Mouse (Mus musculus): ENCODE measurements around the gene 1700013F07Rik. TPM values are rescaled to one million over a fixed set of nuclear protein-coding genes. Genes with fewer than 3 reads are reported as not detected.
"Not testable (repeated sequence)": the region's sequence is repeated elsewhere in the genome, so short reads cannot be mapped to it uniquely, and the experiment has no call there.

1700013F07Rik gene
- polyA plus RNA-seq (2016; fragmentation: Nextera tagmentation; extraction: Ambion mirVana): 0.26 and 0.37 TPM in 2 replicates

- Histone ChIP-seq H3K27me3 (peaks cover 22% of the 10 kb centered on the region), H3K9me3 (no peaks in the 10 kb centered on the region), H3K9ac (no peak within 1 kb of the TSS), H3K27ac (no peak within 1 kb of the TSS), H3K36me3 (no peaks in the 10 kb centered on the region), H3K4me1 (peaks cover 5% of the 10 kb centered on the region), H3K4me2 (replicated peaks) (no peak within 1 kb of the TSS), H3K4me3 (no peak within 1 kb of the TSS)
- ATAC-seq (ENCODE audit: insufficient number of reproducible peaks, insufficient read depth, low FRiP score, low TSS enrichment): no peak
- WGBS: 87% methylated on average over 6 of the region's 6 CpGs
Measured at GRCm38 (mm10) chr3:108533951-108534350, at the start of gene 1700013F07Rik. Gene 1700013F07Rik (plus strand): TSS chr3:108534150.

GRCm38 (mm10) chr3:108484749-108485148 is 49.2 kb upstream of the 1700013F07Rik start:
- 91% methylated on average over 4 of the region's 4 CpGs for WGBS
- Histone ChIP-seq H3K27ac (no peak overlapping the region), H3K27me3 (no peaks in the 10 kb centered on the region), H3K36me3 (no peaks in the 10 kb centered on the region), H3K4me3 (no peak overlapping the region), H3K9me3 (peaks cover 4% of the 10 kb centered on the region; the same call in 1 of the 2 replicates), H3K9ac (no peak overlapping the region), H3K4me2 (replicated peaks) (no peak overlapping the region), H3K4me1 (no peaks in the 10 kb centered on the region)
- ATAC-seq (ENCODE audit: insufficient number of reproducible peaks, insufficient read depth, low FRiP score, low TSS enrichment): no peak

GRCm38 (mm10) chr3:108489968-108490367 is 44.0 kb upstream of the 1700013F07Rik start:
- ATAC-seq (ENCODE audit: insufficient number of reproducible peaks, insufficient read depth, low FRiP score, low TSS enrichment): no peak
- Histone ChIP-seq H3K4me1 (no peaks in the 10 kb centered on the region), H3K4me3 (no peak overlapping the region), H3K36me3 (no peaks in the 10 kb centered on the region), H3K27me3 (no peaks in the 10 kb centered on the region), H3K27ac (no peak overlapping the region), H3K9ac (no peak overlapping the region), H3K9me3 (no peaks in the 10 kb centered on the region), H3K4me2 (replicated peaks) (no peak overlapping the region)
- 29% methylated on average over 3 of the region's 3 CpGs for WGBS

GRCm38 (mm10) chr3:108494861-108495474 is 39.0 kb upstream of the 1700013F07Rik start:
- H3K4me2 ChIP-seq (replicated peaks): no peak overlapping the region
- H3K27me3 ChIP-seq: no peaks in the 10 kb centered on the region
- H3K9ac ChIP-seq: no peak overlapping the region
- ATAC-seq (ENCODE audit: insufficient number of reproducible peaks, insufficient read depth, low FRiP score, low TSS enrichment): no peak
- H3K4me3 ChIP-seq: no peak overlapping the region
- no peak overlapping the region for H3K27ac ChIP-seq
- no peaks in the 10 kb centered on the region for H3K36me3 ChIP-seq
- peaks cover 10% of the 10 kb centered on the region for H3K4me1 ChIP-seq
- WGBS: 66% methylated on average over 9 of the region's 9 CpGs
- no peaks in the 10 kb centered on the region for H3K9me3 ChIP-seq

GRCm38 (mm10) chr3:108495486-108495885 is 38.5 kb upstream of the 1700013F07Rik start:
- Histone ChIP-seq H3K9ac (no peak overlapping the region), H3K4me1 (peaks cover 10% of the 10 kb centered on the region), H3K9me3 (no peaks in the 10 kb centered on the region), H3K36me3 (no peaks in the 10 kb centered on the region), H3K27ac (no peak overlapping the region), H3K4me2 (replicated peaks) (peak overlapping the region; percentile 16; the same call in 1 of the 2 replicates), H3K4me3 (no peak overlapping the region), H3K27me3 (no peaks in the 10 kb centered on the region)
- no peak for ATAC-seq (ENCODE audit: insufficient number of reproducible peaks, insufficient read depth, low FRiP score, low TSS enrichment)
- 19% methylated on average over 4 of the region's 4 CpGs for WGBS

- no peaks in the 10 kb centered on the region for H3K9me3 ChIP-seq
- H3K27ac ChIP-seq: no peak overlapping the region
- 37% methylated on average over 9 of the region's 9 CpGs for WGBS
- no peak overlapping the region for H3K4me2 ChIP-seq (replicated peaks)
- no peak overlapping the region for H3K9ac ChIP-seq
- H3K36me3 ChIP-seq: no peaks in the 10 kb centered on the region
- H3K4me3 ChIP-seq: no peak overlapping the region
- ATAC-seq (ENCODE audit: insufficient number of reproducible peaks, insufficient read depth, low FRiP score, low TSS enrichment): no peak
- H3K4me1 ChIP-seq: peaks cover 10% of the 10 kb centered on the region
- H3K27me3 ChIP-seq: no peaks in the 10 kb centered on the region
Measured at GRCm38 (mm10) chr3:108497602-108498001, 36.3 kb upstream of the 1700013F07Rik start.

GRCm38 (mm10) chr3:108499826-108500225 is 34.1 kb upstream of the 1700013F07Rik start:
- Histone ChIP-seq H3K27me3 (no peaks in the 10 kb centered on the region), H3K4me3 (no peak overlapping the region), H3K9me3 (no peaks in the 10 kb centered on the region), H3K9ac (no peak overlapping the region), H3K27ac (no peak overlapping the region), H3K36me3 (no peaks in the 10 kb centered on the region), H3K4me2 (replicated peaks) (no peak overlapping the region), H3K4me1 (peaks cover 10% of the 10 kb centered on the region)
- 73% methylated on average over 8 of the region's 8 CpGs for WGBS
- no peak for ATAC-seq (ENCODE audit: insufficient number of reproducible peaks, insufficient read depth, low FRiP score, low TSS enrichment)

- H3K27ac ChIP-seq; ATAC-seq (ENCODE audit: insufficient number of reproducible peaks, insufficient read depth, low FRiP score, low TSS enrichment); H3K9me3 ChIP-seq; H3K27me3 ChIP-seq; H3K4me1 ChIP-seq; H3K4me2 ChIP-seq (replicated peaks); H3K36me3 ChIP-seq; H3K4me3 ChIP-seq; H3K9ac ChIP-seq: not testable (repeated sequence)
- WGBS: 85% methylated on average over 3 of the region's 3 CpGs
Measured at GRCm38 (mm10) chr3:108501411-108501810, 32.5 kb upstream of the 1700013F07Rik start.

- Histone ChIP-seq H3K9me3 (no peaks in the 10 kb centered on the region), H3K4me1 (no peaks in the 10 kb centered on the region; the same call in 1 of the 2 replicates), H3K36me3 (no peaks in the 10 kb centered on the region), H3K27me3 (no peaks in the 10 kb centered on the region), H3K4me2 (replicated peaks) (no peak overlapping the region), H3K9ac (no peak overlapping the region), H3K27ac (no peak overlapping the region), H3K4me3 (no peak overlapping the region)
- no peak for ATAC-seq (ENCODE audit: insufficient number of reproducible peaks, insufficient read depth, low FRiP score, low TSS enrichment)
- 85% methylated on average over 4 of the region's 4 CpGs for WGBS
Measured at GRCm38 (mm10) chr3:108503908-108504307, 30.0 kb upstream of the 1700013F07Rik start.

GRCm38 (mm10) chr3:108508745-108509474 is 25.0 kb upstream of the 1700013F07Rik start:
- 60% methylated on average over 4 of the region's 4 CpGs for WGBS

GRCm38 (mm10) chr3:108510156-108510555 is 23.8 kb upstream of the 1700013F07Rik start:
- no peak overlapping the region for H3K4me2 ChIP-seq (replicated peaks)
- no peak overlapping the region for H3K4me3 ChIP-seq
- H3K36me3 ChIP-seq: no peaks in the 10 kb centered on the region
- H3K27me3 ChIP-seq: no peaks in the 10 kb centered on the region
- ATAC-seq (ENCODE audit: insufficient number of reproducible peaks, insufficient read depth, low FRiP score, low TSS enrichment): no peak
- H3K27ac ChIP-seq: no peak overlapping the region
- no peaks in the 10 kb centered on the region for H3K9me3 ChIP-seq
- WGBS: 44% methylated on average over 1 of the region's 2 CpGs
- H3K9ac ChIP-seq: no peak overlapping the region
- no peaks in the 10 kb centered on the region; the same call in 1 of the 2 replicates for H3K4me1 ChIP-seq

More at GRCm38 (mm10) chr3:108508745-108509474, 25.0 kb upstream of the 1700013F07Rik start:
- Histone ChIP-seq H3K4me2 (replicated peaks) (no peak overlapping the region), H3K9me3 (no peaks in the 10 kb centered on the region), H3K36me3 (no peaks in the 10 kb centered on the region), H3K4me3 (no peak overlapping the region), H3K27me3 (no peaks in the 10 kb centered on the region), H3K4me1 (no peaks in the 10 kb centered on the region; the same call in 1 of the 2 replicates), H3K27ac (no peak overlapping the region), H3K9ac (no peak overlapping the region)
- no peak for ATAC-seq (ENCODE audit: insufficient number of reproducible peaks, insufficient read depth, low FRiP score, low TSS enrichment)

All from embryonic facial prominence, embryonic 12.5 days (tissue).